Mouse (Mus musculus): ENCODE results near the gene Lmntd2. TPM values are rescaled to one million over a fixed set of nuclear protein-coding genes. Genes with fewer than 3 reads are reported as not detected.
A peak's percentile ranks its signal among the peaks of the same experiment; 100 is the strongest.

Gene Lmntd2
- total and polyA plus RNA-seq, 2 experiments from 2014 or later: 0.36 TPM; not detected in 1

- peak overlapping the region; percentile 94; the same call in 1 of the 2 replicates for H3K9ac ChIP-seq (replicated peaks; ENCODE audit: low read length, poor library complexity, severe bottlenecking)
- no peak for ATAC-seq (ENCODE audit: low FRiP score)
These were observed 21.8 kb downstream of the Lmntd2 start for GRCm38 (mm10) chr7:141191796-141192685.

GRCm38 (mm10) chr7:141191036-141191435 is 22.8 kb downstream of the Lmntd2 start:
- Histone ChIP-seq H3K9me3 (ENCODE audit: low read length) (no peaks in the 10 kb centered on the region), H3K36me3 (ENCODE audit: insufficient read depth, low read length) (peaks cover 33% of the 10 kb centered on the region), H3K4me3 (ENCODE audit: low read depth, low read length) (no peak overlapping the region), H3K4me2 (ENCODE audit: low read depth, low read length, poor library complexity, severe bottlenecking) (no peak overlapping the region), H3K27me3 (ENCODE audit: insufficient read depth, low read length) (no peaks in the 10 kb centered on the region), H3K9ac (replicated peaks; ENCODE audit: low read length, poor library complexity, severe bottlenecking) (no peak overlapping the region), H3K27ac (ENCODE audit: low read depth, low read length) (no peak overlapping the region), H3K4me1 (ENCODE audit: insufficient read depth, low read length) (peaks cover 8% of the 10 kb centered on the region; the same call in 1 of the 2 replicates)
- no peak for TF ChIP-seq CTCF (IDR thresholded peaks at IDR 0.05)
- ATAC-seq (ENCODE audit: low FRiP score) (no peak), DNase-seq (ENCODE audit: low spot score) (no peak)
- WGBS: 91% methylated on average over 12 of the region's 14 CpGs

More at GRCm38 (mm10) chr7:141191796-141192685, 21.8 kb downstream of the Lmntd2 start:
- TF ChIP-seq CTCF (IDR thresholded peaks at IDR 0.05): no peak
- Histone ChIP-seq H3K27ac (ENCODE audit: low read depth, low read length) (no peak overlapping the region), H3K27me3 (ENCODE audit: insufficient read depth, low read length) (no peaks in the 10 kb centered on the region), H3K4me2 (ENCODE audit: low read depth, low read length, poor library complexity, severe bottlenecking) (peak overlapping the region; percentile 65), H3K4me3 (ENCODE audit: low read depth, low read length) (no peak overlapping the region; the same call in 1 of the 2 replicates), H3K4me1 (ENCODE audit: insufficient read depth, low read length) (peaks cover 8% of the 10 kb centered on the region; the same call in 1 of the 2 replicates), H3K9me3 (ENCODE audit: low read length) (no peaks in the 10 kb centered on the region), H3K36me3 (ENCODE audit: insufficient read depth, low read length) (peaks cover 33% of the 10 kb centered on the region)
- WGBS: 88% methylated on average over 24 of the region's 24 CpGs
- DNase-seq (ENCODE audit: low spot score): no peak

- H3K27me3 ChIP-seq (ENCODE audit: insufficient read depth, low read length): no peaks in the 10 kb centered on the region
- 89% methylated on average over 3 of the region's 3 CpGs for WGBS
- no peak for DNase-seq (ENCODE audit: low spot score)
These were observed 23.7 kb downstream of the Lmntd2 start for GRCm38 (mm10) chr7:141190220-141190619.

GRCm38 (mm10) chr7:141188733-141189132 is 25.1 kb downstream of the Lmntd2 start:
- ATAC-seq (ENCODE audit: low FRiP score): no peak
- no peak for DNase-seq (ENCODE audit: low spot score)
- Histone ChIP-seq H3K4me3 (ENCODE audit: low read depth, low read length) (no peak overlapping the region), H3K9ac (replicated peaks; ENCODE audit: low read length, poor library complexity, severe bottlenecking) (no peak overlapping the region), H3K27ac (ENCODE audit: low read depth, low read length) (no peak overlapping the region), H3K4me2 (ENCODE audit: low read depth, low read length, poor library complexity, severe bottlenecking) (no peak overlapping the region), H3K4me1 (ENCODE audit: insufficient read depth, low read length) (peaks cover 8% of the 10 kb centered on the region; the same call in 1 of the 2 replicates), H3K27me3 (ENCODE audit: insufficient read depth, low read length) (no peaks in the 10 kb centered on the region), H3K9me3 (ENCODE audit: low read length) (no peaks in the 10 kb centered on the region), H3K36me3 (ENCODE audit: insufficient read depth, low read length) (peaks cover 33% of the 10 kb centered on the region)
- 96% methylated on average over 3 of the region's 3 CpGs for WGBS
- no peak for TF ChIP-seq CTCF (IDR thresholded peaks at IDR 0.05)

More at GRCm38 (mm10) chr7:141190220-141190619, 23.7 kb downstream of the Lmntd2 start:
- Histone ChIP-seq H3K36me3 (ENCODE audit: insufficient read depth, low read length) (peaks cover 33% of the 10 kb centered on the region), H3K27ac (ENCODE audit: low read depth, low read length) (no peak overlapping the region), H3K9ac (replicated peaks; ENCODE audit: low read length, poor library complexity, severe bottlenecking) (no peak overlapping the region), H3K4me3 (ENCODE audit: low read depth, low read length) (no peak overlapping the region), H3K4me1 (ENCODE audit: insufficient read depth, low read length) (peaks cover 8% of the 10 kb centered on the region; the same call in 1 of the 2 replicates), H3K4me2 (ENCODE audit: low read depth, low read length, poor library complexity, severe bottlenecking) (no peak overlapping the region), H3K9me3 (ENCODE audit: low read length) (no peaks in the 10 kb centered on the region)
- no peak for TF ChIP-seq CTCF (IDR thresholded peaks at IDR 0.05)
- ATAC-seq (ENCODE audit: low FRiP score): no peak

GRCm38 (mm10) chr7:141188194-141188593 is 25.7 kb downstream of the Lmntd2 start:
- ATAC-seq (ENCODE audit: low FRiP score) (no peak), DNase-seq (ENCODE audit: low spot score) (no peak)
- H3K27me3 ChIP-seq (ENCODE audit: insufficient read depth, low read length): no peaks in the 10 kb centered on the region
- H3K9me3 ChIP-seq (ENCODE audit: low read length): no peaks in the 10 kb centered on the region
- no peak overlapping the region for H3K4me3 ChIP-seq (ENCODE audit: low read depth, low read length)
- H3K36me3 ChIP-seq (ENCODE audit: insufficient read depth, low read length): peaks cover 33% of the 10 kb centered on the region
- no peak overlapping the region for H3K4me2 ChIP-seq (ENCODE audit: low read depth, low read length, poor library complexity, severe bottlenecking)
- H3K4me1 ChIP-seq (ENCODE audit: insufficient read depth, low read length): peaks cover 8% of the 10 kb centered on the region; the same call in 1 of the 2 replicates
- H3K27ac ChIP-seq (ENCODE audit: low read depth, low read length): no peak overlapping the region
- TF ChIP-seq CTCF (IDR thresholded peaks at IDR 0.05): no peak
- H3K9ac ChIP-seq (replicated peaks; ENCODE audit: low read length, poor library complexity, severe bottlenecking): no peak overlapping the region
- 83% methylated on average over 3 of the region's 3 CpGs for WGBS

GRCm38 (mm10) chr7:141176173-141176572 is 37.7 kb downstream of the Lmntd2 start:
- peak; percentile 97 for TF ChIP-seq CTCF (IDR thresholded peaks at IDR 0.05)
- Histone ChIP-seq H3K4me1 (ENCODE audit: insufficient read depth, low read length) (peaks cover 6% of the 10 kb centered on the region; the same call in 1 of the 2 replicates), H3K36me3 (ENCODE audit: insufficient read depth, low read length) (no peaks in the 10 kb centered on the region), H3K4me2 (ENCODE audit: low read depth, low read length, poor library complexity, severe bottlenecking) (peak overlapping the region; percentile 12; the same call in 1 of the 2 replicates), H3K27ac (ENCODE audit: low read depth, low read length) (no peak overlapping the region), H3K4me3 (ENCODE audit: low read depth, low read length) (no peak overlapping the region), H3K9ac (replicated peaks; ENCODE audit: low read length, poor library complexity, severe bottlenecking) (0 out of 2 replicates have a peak overlapping the region, but pooled peaks have one; percentile 4), H3K9me3 (ENCODE audit: low read length) (no peaks in the 10 kb centered on the region), H3K27me3 (ENCODE audit: insufficient read depth, low read length) (no peaks in the 10 kb centered on the region)
- DNase-seq (ENCODE audit: low spot score) (peak; percentile 94), ATAC-seq (ENCODE audit: low FRiP score) (no peak)
- under 1% methylated on average over 8 of the region's 8 CpGs for WGBS

Data from midbrain, postnatal 0 days (tissue).